Mouse (Mus musculus) liver, postnatal 0 days (tissue): ENCODE results near the gene Jam2.

ENCODE experiments used
- CTCF ChIP-seq: sonication (generic); IDR thresholded peaks from 2 replicates; pipeline ENCODE4 v1.5.1; 2016; ENCODE audit warnings: antibody characterized with exemption, low read depth
- EP300 ChIP-seq: IDR thresholded peaks from 2 replicates; pipeline ENCODE4 v1.6.1; 2016; ENCODE audit warnings: antibody characterized with exemption, low read depth, mild to moderate bottlenecking

- TF ChIP-seq EP300 = no peak
- no peak for TF ChIP-seq CTCF
These were observed 5.1 kb downstream of the Jam2 start for GRCm38 (mm10) chr16:84778861-84779630.
